Comparison of ENCODE assay signal across 1 mouse cellular context in the genomic region with DNA sequence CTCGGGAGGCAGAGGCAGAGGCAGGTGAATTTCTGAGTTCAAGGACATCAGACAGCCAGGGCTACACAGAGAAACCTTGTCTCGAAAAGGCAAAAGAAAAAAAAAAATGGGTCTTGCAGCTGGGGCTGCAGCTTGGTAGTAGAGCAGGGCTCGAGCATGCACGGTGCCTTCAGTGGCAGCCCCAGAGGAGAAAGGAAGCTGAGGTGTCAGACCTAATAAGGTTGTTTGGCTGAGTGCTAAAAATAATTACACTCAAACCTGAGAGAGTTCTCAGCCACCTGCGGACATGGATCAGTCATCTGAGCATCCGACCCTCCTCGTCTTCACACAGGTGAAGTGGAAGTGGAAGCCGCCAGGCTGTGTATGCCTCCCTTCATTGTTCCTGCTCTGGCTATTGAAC.
A peak's percentile ranks its signal among the peaks of the same experiment; 100 is the strongest.
TF ChIP-seq lines count a peak whose summit lies in the region.

No protein-coding gene starts in this region.

TF ChIP-seq in CH12.LX, 34 proteins besides CTCF, POLR2A, EP300 and RAD21:
- TF ChIP-seq RCOR1 (conservative IDR thresholded peaks at IDR 0.05; ENCODE audit: low read depth, low read length) (no peak), ZMIZ1 (IDR thresholded peaks at IDR 0.05; ENCODE audit: low read depth, low read length) (no peak), ZNF384 (IDR thresholded peaks at IDR 0.05; ENCODE audit: low read depth, low read length) (peak; percentile 87), POLR2AphosphoS2 (IDR thresholded peaks at IDR 0.05; ENCODE audit: low read depth, low read length) (no peak), E2F4 (IDR thresholded peaks at IDR 0.05; ENCODE audit: insufficient replicate concordance, low read depth, low read length) (no peak), SIN3A (IDR thresholded peaks at IDR 0.05; ENCODE audit: low read length) (no peak), HCFC1 (IDR thresholded peaks at IDR 0.05; ENCODE audit: low read depth, low read length) (no peak), NELFE (IDR thresholded peaks at IDR 0.05; ENCODE audit: low read depth, low read length) (no peak), MXI1 (IDR thresholded peaks at IDR 0.05; ENCODE audit: low read depth, low read length) (no peak; the same call in 1 of the 2 replicates), MAZ (IDR thresholded peaks at IDR 0.05; ENCODE audit: low read depth, low read length) (no peak), SMC3 (IDR thresholded peaks at IDR 0.05; ENCODE audit: low read depth, low read length) (no peak), MYC (IDR thresholded peaks at IDR 0.05; ENCODE audit: low read depth, low read length) (0 out of 2 replicates have a peak, but pooled peaks have one; percentile 17), MAFK (IDR thresholded peaks at IDR 0.05; ENCODE audit: insufficient replicate concordance, low read length) (no peak), ETS1 (conservative IDR thresholded peaks at IDR 0.05; ENCODE audit: low read depth, low read length) (peak; percentile 45), TCF12 (IDR thresholded peaks at IDR 0.05; ENCODE audit: low read depth, low read length) (peak; percentile 72), ELF1 (IDR thresholded peaks at IDR 0.05; ENCODE audit: low read depth, low read length) (no peak), JUN (IDR thresholded peaks at IDR 0.05; ENCODE audit: insufficient read depth, low read depth, low read length) (no peak), JUND (conservative IDR thresholded peaks at IDR 0.05; ENCODE audit: low read depth, low read length) (no peak), NRF1 (IDR thresholded peaks at IDR 0.05; ENCODE audit: low read depth, low read length) (no peak), UBTF (IDR thresholded peaks at IDR 0.05; ENCODE audit: low read depth, low read length) (no peak), MEF2A (IDR thresholded peaks at IDR 0.05; ENCODE audit: borderline replicate concordance, low read depth, low read length) (peak; percentile 71), CHD1 (IDR thresholded peaks at IDR 0.05; ENCODE audit: low read depth, low read length) (no peak), ZC3H11A (IDR thresholded peaks at IDR 0.05; ENCODE audit: low read depth, low read length) (no peak), KAT2A (IDR thresholded peaks at IDR 0.05; ENCODE audit: insufficient replicate concordance, low read length) (no peak), PAX5 (IDR thresholded peaks at IDR 0.05; ENCODE audit: low read length) (no peak), BHLHE40 (IDR thresholded peaks at IDR 0.05; ENCODE audit: low read depth, low read length) (peak; percentile 18; the same call in 1 of the 2 replicates), USF2 (conservative IDR thresholded peaks at IDR 0.05; ENCODE audit: low read depth, low read length) (no peak)
